Mouse (Mus musculus) right cerebral cortex, postnatal 4 days (tissue): ENCODE measurements around the gene Fxyd7.

Source experiments
- DNase-seq: peaks from one replicate; pipeline ENCODE4 v3.0.0-alpha.2; 2022

The Fxyd7 gene

DNA sequence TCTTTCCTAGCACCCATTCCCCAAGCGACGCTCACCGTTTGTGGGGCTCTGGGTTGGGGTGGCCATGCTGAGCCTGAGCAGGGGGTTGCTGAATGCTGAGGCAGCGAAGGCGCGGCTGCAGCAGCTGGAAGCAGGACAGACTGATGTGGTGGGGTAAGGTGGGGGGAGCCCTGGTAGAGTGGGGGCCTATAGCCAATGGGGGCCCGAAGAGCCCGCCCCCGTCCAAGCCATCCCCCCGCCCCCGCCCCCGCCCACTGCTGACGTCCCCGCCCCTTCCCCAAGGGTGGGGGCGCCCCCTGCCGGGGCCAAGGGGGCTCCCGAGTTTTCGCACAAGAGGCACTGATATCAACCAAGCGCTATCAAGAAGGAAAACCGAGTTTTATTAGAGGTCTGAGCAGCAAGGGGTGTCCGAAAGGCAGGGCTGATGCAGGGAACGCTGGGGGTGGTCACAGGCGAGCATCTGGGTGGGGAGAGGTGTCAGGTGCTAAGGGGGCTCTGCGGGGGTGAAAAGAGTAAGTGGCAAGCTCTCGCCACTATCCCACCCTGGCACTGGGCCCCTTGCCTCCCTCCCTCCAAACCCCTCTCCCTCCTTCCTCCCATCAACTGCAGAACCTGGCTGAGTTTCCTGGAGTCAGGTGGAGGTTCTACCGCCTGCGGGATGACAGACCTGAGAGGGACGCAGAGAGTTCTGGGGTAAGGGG lies at the start of gene Fxyd7:
Fxyd7 (minus strand) TSS at position 147 of the 701 bp plus-strand sequence.
- peak; percentile 42 for DNase-seq

DNA sequence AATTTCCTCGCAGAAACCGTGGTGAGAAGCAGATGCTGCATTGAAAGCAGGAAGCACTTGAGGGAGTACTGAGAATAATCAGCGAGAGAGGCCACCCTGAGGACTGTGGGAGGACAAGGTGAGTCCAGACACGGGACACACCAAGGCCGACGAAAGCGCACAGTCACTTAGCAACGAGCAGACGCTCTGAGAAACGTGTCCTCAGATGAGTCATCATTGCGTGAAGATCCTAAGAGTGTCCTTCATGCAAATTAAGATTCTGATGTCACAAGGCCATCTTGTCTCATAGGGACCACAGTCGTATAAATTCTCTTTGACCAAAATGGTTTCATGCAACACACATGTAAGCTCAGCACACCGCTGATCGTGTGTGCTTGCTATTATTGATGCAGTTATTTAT lies 49.5 kb upstream of the Fxyd7 start:
- no peak for DNase-seq

- DNase-seq, result no peak
Observed at GRCm38 (mm10) chr7:31099612-31099982, 48.3 kb upstream of the Fxyd7 start.

DNA sequence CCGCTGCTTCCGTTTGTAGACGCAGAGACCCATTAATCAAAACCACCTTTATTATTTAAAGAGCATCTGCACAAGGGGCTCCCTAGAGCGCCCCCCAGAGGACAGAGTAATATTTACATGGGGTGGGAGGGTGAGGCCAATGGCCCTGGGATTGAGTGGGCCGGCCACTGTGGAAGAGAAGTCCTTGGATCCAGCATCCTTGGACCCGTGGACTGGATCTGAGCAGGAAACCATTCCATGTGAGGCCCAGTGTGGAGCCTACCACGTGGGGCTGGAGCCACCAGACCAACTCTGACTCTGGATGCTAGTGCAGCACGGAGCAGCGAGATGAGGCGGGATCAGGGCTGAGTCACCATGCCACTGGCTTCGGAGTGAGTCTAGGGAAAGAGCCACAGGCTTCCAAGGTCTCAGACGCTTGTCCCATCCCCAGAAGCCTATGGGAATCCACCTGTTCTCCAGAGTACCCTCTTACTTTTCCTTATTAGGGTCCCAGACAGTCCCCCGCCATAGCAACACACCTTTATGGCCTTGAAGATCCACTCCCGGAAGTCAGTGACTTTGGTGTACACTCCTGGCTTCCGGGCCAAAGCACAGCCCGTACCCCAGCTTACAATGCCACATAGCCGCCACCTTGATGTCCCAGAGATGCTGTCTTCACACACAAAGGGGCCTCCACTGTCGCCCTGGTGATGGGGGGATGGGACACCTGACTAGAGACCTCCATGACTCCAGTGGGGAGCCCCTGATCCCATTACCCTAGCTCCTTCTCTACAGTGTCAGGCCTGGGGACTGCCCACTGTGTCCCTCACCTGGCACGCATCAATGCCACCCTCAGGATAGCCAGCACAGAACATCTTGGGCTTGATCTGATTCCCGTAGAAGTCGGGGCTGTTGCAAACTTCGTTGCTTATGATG lies 47.7 kb upstream of the Fxyd7 start:
- no peak for DNase-seq

GRCm38 (mm10) chr7:31097583-31098248 lies 46.4 kb upstream of the Fxyd7 start:
- peak; percentile 94 for DNase-seq

- DNase-seq, result no peak
Observed at GRCm38 (mm10) chr7:31096892-31097564, 45.8 kb upstream of the Fxyd7 start.

DNA sequence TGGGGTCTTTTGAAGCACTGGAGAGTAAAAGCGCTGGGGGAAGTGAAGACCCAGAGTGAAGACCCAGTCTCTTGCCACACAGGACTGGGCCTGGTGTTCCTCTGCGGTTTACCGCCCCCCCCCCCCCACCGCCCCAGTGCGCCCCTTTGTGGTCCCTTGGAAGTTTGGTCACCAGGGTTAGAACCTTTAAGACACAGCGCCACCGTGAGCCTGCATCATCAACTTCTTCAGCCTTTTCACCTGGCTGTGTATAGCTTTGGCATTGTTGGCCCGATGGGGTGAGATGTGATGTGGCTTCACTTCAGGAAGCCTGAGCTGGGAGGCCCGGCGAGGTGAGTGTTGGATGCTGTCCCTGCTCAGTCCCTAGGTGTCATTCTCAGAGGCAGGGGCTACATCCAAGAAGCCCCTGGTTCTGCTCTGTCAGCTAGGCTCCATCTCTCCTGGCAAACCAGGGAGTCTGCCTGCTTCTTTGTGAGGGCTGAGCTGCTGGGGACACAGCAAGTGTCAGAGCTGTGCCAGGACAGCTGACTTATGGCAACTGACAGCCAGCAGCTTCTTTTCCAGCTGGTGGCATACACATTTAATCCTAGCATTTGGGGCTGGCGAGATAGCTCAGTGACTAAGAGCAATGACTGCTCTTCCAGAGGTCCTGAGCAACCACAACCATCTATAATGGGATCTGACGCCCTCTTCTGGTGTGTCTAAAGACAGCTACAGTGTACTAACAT lies 43.7 kb upstream of the Fxyd7 start:
- no peak for DNase-seq

GRCm38 (mm10) chr7:31089721-31090120 lies 38.5 kb upstream of the Fxyd7 start:
- DNase-seq, result no peak

GRCm38 (mm10) chr7:31088206-31088605 lies 36.9 kb upstream of the Fxyd7 start:
- DNase-seq, result no peak

DNA sequence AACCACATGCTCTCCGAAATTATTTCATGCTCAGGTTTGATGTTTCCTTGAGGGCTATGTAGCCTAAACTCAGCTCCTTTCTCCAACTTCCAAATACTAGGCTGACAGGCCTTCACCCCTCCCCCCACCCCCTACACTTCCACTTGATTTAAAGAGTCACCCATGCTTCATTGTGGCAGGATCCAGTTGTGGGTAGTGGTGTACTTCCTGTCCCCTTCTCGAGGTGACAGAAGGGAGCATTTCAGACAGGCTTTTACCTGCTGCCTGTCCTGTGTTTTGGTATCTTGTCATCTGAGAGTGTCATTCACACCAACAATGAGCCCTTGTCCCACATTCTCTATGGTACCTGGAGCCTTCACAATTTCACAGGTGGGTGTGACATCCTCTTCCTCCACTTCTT lies 36.0 kb upstream of the Fxyd7 start:
- DNase-seq, result no peak

DNA sequence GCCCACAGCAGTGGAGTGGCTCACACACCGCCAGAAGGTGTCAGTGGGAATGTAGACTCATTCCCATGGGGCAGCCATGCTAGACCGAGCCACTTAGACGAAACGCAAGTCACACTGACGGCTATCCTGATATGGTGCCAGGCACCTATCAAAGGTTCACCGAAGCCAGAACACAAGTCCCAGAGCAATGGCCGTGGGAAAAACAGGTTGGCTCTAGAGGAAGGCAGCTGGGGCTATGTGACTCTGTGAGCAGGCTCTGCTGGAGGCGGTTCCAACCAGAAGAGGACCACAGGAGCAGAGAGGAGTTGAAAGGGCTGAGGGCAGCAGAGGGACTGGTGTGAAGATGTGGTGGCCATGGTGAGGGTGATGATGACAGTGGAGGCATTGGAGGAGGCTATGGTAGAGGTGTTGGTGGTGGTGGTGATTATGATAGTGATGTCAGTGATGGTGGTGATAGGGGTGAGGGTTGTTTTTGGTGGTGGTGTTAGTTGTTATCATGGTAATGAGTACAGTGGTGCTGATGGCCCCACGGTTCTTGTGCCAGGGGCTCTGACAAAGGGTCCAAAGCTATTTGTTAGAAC lies 35.0 kb upstream of the Fxyd7 start:
- DNase-seq, result no peak

- DNase-seq, result no peak
Observed at GRCm38 (mm10) chr7:31085171-31085570, 33.9 kb upstream of the Fxyd7 start.

- no peak for DNase-seq
Observed at GRCm38 (mm10) chr7:31084140-31084539, 32.9 kb upstream of the Fxyd7 start.

DNA sequence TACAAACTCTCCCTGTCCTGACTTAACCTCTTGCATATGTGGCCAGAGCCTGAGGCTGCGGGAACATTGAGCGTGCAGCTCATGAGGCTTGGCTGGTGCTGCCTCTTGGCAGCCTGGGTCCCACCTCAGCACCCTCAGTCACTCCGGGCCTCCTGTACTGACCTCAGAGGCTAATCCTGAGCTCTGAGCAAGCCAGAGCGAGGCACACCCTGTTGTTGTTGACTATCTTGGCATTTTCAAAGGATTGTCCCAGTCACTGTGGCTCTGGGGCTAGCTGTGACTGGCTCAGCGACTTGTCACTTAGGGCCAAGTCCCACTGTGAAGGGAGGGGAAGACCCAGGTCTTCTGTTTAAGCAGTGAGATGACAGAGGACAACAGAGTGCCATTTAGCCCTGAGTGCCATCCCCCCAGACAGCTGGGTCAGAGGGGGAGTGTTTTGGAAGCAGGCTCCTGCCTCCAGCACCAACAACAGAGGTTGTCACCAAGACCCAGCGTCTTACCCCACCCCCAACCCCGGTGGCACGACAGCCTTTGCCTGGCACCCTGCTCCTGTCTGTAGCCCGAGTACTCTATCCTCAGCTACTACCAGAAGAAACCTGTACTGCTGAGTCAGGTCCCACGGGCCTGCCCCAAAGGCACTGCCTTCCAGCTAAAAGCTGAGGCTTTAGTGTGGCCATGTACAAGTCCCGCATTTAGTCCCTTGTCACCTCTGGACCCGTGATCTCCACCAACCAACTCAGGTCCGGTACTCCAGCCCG lies 31.7 kb upstream of the Fxyd7 start:
- DNase-seq, result no peak

DNA sequence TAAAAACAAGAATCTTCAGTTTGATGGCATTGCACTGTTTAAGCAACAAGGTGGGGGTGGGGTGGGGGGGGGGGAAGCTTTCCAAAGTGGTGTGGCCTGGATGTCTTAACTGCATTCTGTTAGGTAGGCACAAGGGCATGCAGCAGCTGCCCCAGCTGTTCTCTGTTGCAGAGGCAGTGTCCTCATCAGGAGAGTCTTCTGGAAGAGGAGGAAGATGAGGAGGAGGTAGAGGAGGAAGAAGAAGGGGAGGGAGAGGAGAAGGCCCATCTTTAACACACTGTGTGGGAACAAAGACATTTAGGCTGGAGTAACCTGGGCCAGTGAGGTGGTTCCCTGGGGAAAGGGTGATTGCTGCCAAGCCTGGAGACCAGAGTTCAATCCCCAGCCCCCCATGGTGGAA lies 30.8 kb upstream of the Fxyd7 start:
- DNase-seq, result no peak

DNA sequence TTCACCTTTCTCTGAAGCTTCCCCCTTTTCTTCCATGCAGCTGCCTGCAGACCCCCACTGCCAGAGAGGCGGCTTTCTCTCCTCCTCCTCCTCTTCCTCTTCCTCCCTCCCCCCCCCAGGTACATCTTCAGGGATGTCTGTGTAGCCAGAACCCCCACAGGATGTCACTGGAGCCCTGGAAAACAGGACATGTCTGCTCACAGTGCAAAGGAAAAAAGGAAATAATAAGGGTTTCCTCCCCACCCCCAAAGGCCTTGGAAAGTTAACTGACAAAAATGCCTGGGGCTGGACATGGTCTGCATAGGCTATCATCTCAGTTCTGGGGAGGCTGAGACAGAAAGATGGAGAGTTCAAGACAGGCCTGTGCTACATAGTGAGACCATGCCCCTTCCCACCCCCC lies 29.8 kb upstream of the Fxyd7 start:
- DNase-seq, result no peak

- no peak for DNase-seq
Observed at GRCm38 (mm10) chr7:31080611-31081010, 29.3 kb upstream of the Fxyd7 start.

GRCm38 (mm10) chr7:31079670-31080069 lies 28.4 kb upstream of the Fxyd7 start:
- no peak for DNase-seq

GRCm38 (mm10) chr7:31077885-31078445 lies 26.7 kb upstream of the Fxyd7 start:
- DNase-seq, result peak; percentile 42

DNA sequence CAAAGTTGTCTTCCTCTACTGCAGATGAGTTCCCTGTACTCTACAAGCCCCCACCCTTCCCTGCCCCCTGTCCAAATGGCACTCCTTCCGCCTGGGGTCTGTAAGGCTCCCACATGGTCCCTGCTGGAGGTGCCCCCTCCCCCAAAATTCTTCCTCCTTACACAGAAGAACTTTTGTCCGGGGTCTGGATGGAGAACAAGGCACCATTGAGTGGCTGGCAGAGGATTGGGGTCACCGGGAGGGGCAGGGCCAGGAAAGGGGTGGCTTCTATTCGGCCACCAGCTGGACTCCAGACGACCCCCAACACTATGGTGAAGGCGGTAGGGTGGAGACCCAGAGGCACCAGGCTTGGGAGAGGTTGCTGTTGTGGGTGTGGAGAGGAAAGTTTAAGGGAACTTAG lies 26.2 kb upstream of the Fxyd7 start:
- no peak for DNase-seq

GRCm38 (mm10) chr7:31076492-31076891 lies 25.2 kb upstream of the Fxyd7 start, which contains the start of gene Fxyd3:
TSS of gene Fxyd3 (minus strand) at chr7:31076704.
- no peak for DNase-seq
